Mouse (Mus musculus): ENCODE results near the gene Slc4a4. TPM values are rescaled to one million over a fixed set of nuclear protein-coding genes. Genes with fewer than 3 reads are reported as not detected.

Gene Slc4a4
- polyA plus RNA-seq, 1 experiment from 2014 or later: 0.47 TPM

GRCm38 (mm10) chr5:88885944-88886343, 674 bp upstream of the Slc4a4 start:
- Histone ChIP-seq H3K4me2 (ENCODE audit: low read depth, low read length) (no peak overlapping the region), H3K4me1 (ENCODE audit: control insufficient read depth, low read depth, low read length) (no peaks in the 10 kb centered on the region; the same call in 1 of the 2 replicates), H3K36me3 (ENCODE audit: control insufficient read depth, insufficient read depth) (no peaks in the 10 kb centered on the region), H3K9ac (ENCODE audit: low read depth, low read length) (no peak overlapping the region), H3K27ac (ENCODE audit: low read length) (no peak overlapping the region), H3K9me3 (replicated peaks; ENCODE audit: control insufficient read depth, low read length) (no peaks in the 10 kb centered on the region), H3K4me3 (ENCODE audit: low read depth, low read length) (no peak overlapping the region), H3K27me3 (ENCODE audit: control insufficient read depth, insufficient read depth, low read depth, low read length) (peaks cover 38% of the 10 kb centered on the region)
- 43% methylated on average over 5 of the region's 5 CpGs for WGBS (ENCODE audit: insufficient replicate concordance)
- no peak for ATAC-seq (ENCODE audit: low read depth)

DNA sequence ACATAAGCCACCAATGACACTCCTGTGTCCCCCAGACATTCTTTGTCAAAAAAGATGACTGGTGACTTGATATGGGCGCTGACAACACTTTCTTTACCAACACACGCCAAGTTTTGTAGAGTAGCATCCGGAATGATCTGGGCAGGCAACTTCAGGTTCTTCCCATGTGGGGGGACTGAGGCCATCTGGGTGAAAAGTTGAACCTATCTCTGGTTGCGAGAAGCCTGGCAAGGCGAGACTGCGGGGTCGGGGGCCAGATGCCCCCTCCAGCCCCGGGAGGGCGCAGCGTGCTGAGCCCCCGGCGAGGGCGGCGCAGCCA, 310 bp upstream of the Slc4a4 start:
- Histone ChIP-seq H3K9ac (ENCODE audit: low read depth, low read length) (no peak overlapping the region), H3K27me3 (ENCODE audit: control insufficient read depth, insufficient read depth, low read depth, low read length) (peaks cover 38% of the 10 kb centered on the region), H3K9me3 (replicated peaks; ENCODE audit: control insufficient read depth, low read length) (no peaks in the 10 kb centered on the region), H3K4me1 (ENCODE audit: control insufficient read depth, low read depth, low read length) (no peaks in the 10 kb centered on the region; the same call in 1 of the 2 replicates), H3K36me3 (ENCODE audit: control insufficient read depth, insufficient read depth) (no peaks in the 10 kb centered on the region), H3K27ac (ENCODE audit: low read length) (no peak overlapping the region), H3K4me3 (ENCODE audit: low read depth, low read length) (peak overlapping the region; percentile 62), H3K4me2 (ENCODE audit: low read depth, low read length) (peak overlapping the region; percentile 59)
- no peak for ATAC-seq (ENCODE audit: low read depth)
- WGBS (ENCODE audit: insufficient replicate concordance): under 1% methylated on average over 14 of the region's 14 CpGs

- H3K27me3 ChIP-seq (ENCODE audit: control insufficient read depth, insufficient read depth, low read depth, low read length): peaks cover 38% of the 10 kb centered on the region
- H3K4me3 ChIP-seq (ENCODE audit: low read depth, low read length): peak overlapping the region; percentile 62
- H3K27ac ChIP-seq (ENCODE audit: low read length): no peak overlapping the region
- no peak overlapping the region; the same call in 1 of the 2 replicates for H3K9ac ChIP-seq (ENCODE audit: low read depth, low read length)
- peak overlapping the region; percentile 59 for H3K4me2 ChIP-seq (ENCODE audit: low read depth, low read length)
- H3K4me1 ChIP-seq (ENCODE audit: control insufficient read depth, low read depth, low read length): no peaks in the 10 kb centered on the region; the same call in 1 of the 2 replicates
- H3K9me3 ChIP-seq (replicated peaks; ENCODE audit: control insufficient read depth, low read length): no peaks in the 10 kb centered on the region
- no peaks in the 10 kb centered on the region for H3K36me3 ChIP-seq (ENCODE audit: control insufficient read depth, insufficient read depth)
- 2% methylated on average over 29 of the region's 29 CpGs for whole genome bisulfite sequencing (ENCODE audit: insufficient replicate concordance)
- no peak for ATAC-seq (ENCODE audit: low read depth)
These were observed 1.2 kb downstream of the Slc4a4 start for GRCm38 (mm10) chr5:88887556-88888412.

- H3K27ac ChIP-seq (ENCODE audit: low read length): no peak overlapping the region
- WGBS (ENCODE audit: insufficient replicate concordance): 18% methylated on average over 8 of the region's 8 CpGs
- peak overlapping the region; percentile 59; the same call in 1 of the 2 replicates for H3K4me2 ChIP-seq (ENCODE audit: low read depth, low read length)
- ATAC-seq (ENCODE audit: low read depth): no peak
- H3K36me3 ChIP-seq (ENCODE audit: control insufficient read depth, insufficient read depth): no peaks in the 10 kb centered on the region
- H3K27me3 ChIP-seq (ENCODE audit: control insufficient read depth, insufficient read depth, low read depth, low read length): peaks cover 38% of the 10 kb centered on the region
- H3K4me3 ChIP-seq (ENCODE audit: low read depth, low read length): no peak overlapping the region
- H3K9ac ChIP-seq (ENCODE audit: low read depth, low read length): no peak overlapping the region
- H3K9me3 ChIP-seq (replicated peaks; ENCODE audit: control insufficient read depth, low read length): no peaks in the 10 kb centered on the region
- H3K4me1 ChIP-seq (ENCODE audit: control insufficient read depth, low read depth, low read length): no peaks in the 10 kb centered on the region; the same call in 1 of the 2 replicates
These were observed 1.7 kb downstream of the Slc4a4 start for GRCm38 (mm10) chr5:88888413-88888700.

DNA sequence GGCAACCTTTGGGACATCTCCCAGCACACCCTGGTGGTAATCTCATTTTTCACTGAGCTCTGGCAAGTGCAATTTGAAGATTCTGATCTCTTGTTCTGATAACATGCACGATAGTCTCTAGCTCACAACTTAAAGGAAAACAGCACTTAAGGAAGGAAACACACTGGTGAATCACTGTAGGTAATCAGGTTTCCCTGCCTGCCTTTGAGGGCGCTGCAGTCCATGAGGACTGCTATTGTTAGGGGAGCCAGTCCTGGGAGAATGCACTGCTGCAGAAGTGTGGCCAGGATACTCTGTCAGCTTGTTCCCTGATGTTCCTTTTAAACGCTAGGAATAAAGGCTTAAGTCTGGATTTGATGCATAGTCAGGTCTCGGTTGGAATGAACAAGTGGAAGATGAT, 2.7 kb downstream of the Slc4a4 start:
- no peaks in the 10 kb centered on the region for H3K9me3 ChIP-seq (replicated peaks; ENCODE audit: control insufficient read depth, low read length)
- 23% methylated on average over 4 of the region's 4 CpGs for WGBS (ENCODE audit: insufficient replicate concordance)
- H3K27me3 ChIP-seq (ENCODE audit: control insufficient read depth, insufficient read depth, low read depth, low read length): peaks cover 38% of the 10 kb centered on the region
- no peaks in the 10 kb centered on the region; the same call in 1 of the 2 replicates for H3K4me1 ChIP-seq (ENCODE audit: control insufficient read depth, low read depth, low read length)
- H3K27ac ChIP-seq (ENCODE audit: low read length): no peak overlapping the region
- ATAC-seq (ENCODE audit: low read depth): no peak
- H3K4me3 ChIP-seq (ENCODE audit: low read depth, low read length): no peak overlapping the region
- H3K36me3 ChIP-seq (ENCODE audit: control insufficient read depth, insufficient read depth): no peaks in the 10 kb centered on the region
- H3K4me2 ChIP-seq (ENCODE audit: low read depth, low read length): no peak overlapping the region
- H3K9ac ChIP-seq (ENCODE audit: low read depth, low read length): no peak overlapping the region

GRCm38 (mm10) chr5:88890146-88890545, 3.5 kb downstream of the Slc4a4 start:
- Histone ChIP-seq H3K9ac (ENCODE audit: low read depth, low read length) (no peak overlapping the region), H3K27me3 (ENCODE audit: control insufficient read depth, insufficient read depth, low read depth, low read length) (peaks cover 34% of the 10 kb centered on the region), H3K4me2 (ENCODE audit: low read depth, low read length) (no peak overlapping the region), H3K27ac (ENCODE audit: low read length) (no peak overlapping the region), H3K36me3 (ENCODE audit: control insufficient read depth, insufficient read depth) (no peaks in the 10 kb centered on the region), H3K4me3 (ENCODE audit: low read depth, low read length) (no peak overlapping the region), H3K9me3 (replicated peaks; ENCODE audit: control insufficient read depth, low read length) (no peaks in the 10 kb centered on the region), H3K4me1 (ENCODE audit: control insufficient read depth, low read depth, low read length) (no peaks in the 10 kb centered on the region; the same call in 1 of the 2 replicates)
- 49% methylated on average over 4 of the region's 4 CpGs for WGBS (ENCODE audit: insufficient replicate concordance)
- ATAC-seq (ENCODE audit: low read depth): no peak

- Histone ChIP-seq H3K4me3 (ENCODE audit: low read depth, low read length) (no peak overlapping the region), H3K4me1 (ENCODE audit: control insufficient read depth, low read depth, low read length) (no peaks in the 10 kb centered on the region), H3K27ac (ENCODE audit: low read length) (no peak overlapping the region), H3K9ac (ENCODE audit: low read depth, low read length) (no peak overlapping the region), H3K4me2 (ENCODE audit: low read depth, low read length) (no peak overlapping the region), H3K36me3 (ENCODE audit: control insufficient read depth, insufficient read depth) (no peaks in the 10 kb centered on the region), H3K27me3 (ENCODE audit: control insufficient read depth, insufficient read depth, low read depth, low read length) (no peaks in the 10 kb centered on the region), H3K9me3 (replicated peaks; ENCODE audit: control insufficient read depth, low read length) (no peaks in the 10 kb centered on the region)
- no peak for ATAC-seq (ENCODE audit: low read depth)
- WGBS (ENCODE audit: insufficient replicate concordance): 61% methylated on average over 6 of the region's 6 CpGs
These were observed 10.0 kb downstream of the Slc4a4 start for GRCm38 (mm10) chr5:88896574-88896973.

DNA sequence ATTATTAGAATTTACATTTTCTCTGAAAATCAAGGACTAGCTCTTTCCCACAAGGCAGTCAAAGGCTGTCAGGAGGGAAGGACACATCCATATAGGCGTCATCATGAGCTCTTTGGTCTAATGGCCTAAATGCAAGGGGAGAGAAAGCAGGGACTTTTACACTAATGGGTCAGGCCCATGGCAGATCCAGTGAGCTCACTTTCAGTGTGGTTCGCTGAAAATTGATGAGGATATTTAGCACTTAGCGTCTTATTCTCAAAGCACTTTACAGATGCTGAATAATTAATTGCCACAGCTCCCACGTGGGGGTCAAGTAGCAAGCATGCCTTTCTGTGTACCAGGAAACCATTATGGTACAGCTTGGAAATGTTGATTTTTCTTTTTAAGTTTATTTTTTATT, 16.5 kb downstream of the Slc4a4 start:
- no peaks in the 10 kb centered on the region for H3K27me3 ChIP-seq (ENCODE audit: control insufficient read depth, insufficient read depth, low read depth, low read length)
- no peak overlapping the region for H3K4me2 ChIP-seq (ENCODE audit: low read depth, low read length)
- ATAC-seq (ENCODE audit: low read depth): no peak
- H3K36me3 ChIP-seq (ENCODE audit: control insufficient read depth, insufficient read depth): no peaks in the 10 kb centered on the region
- 58% methylated on average over 4 of the region's 4 CpGs for WGBS (ENCODE audit: insufficient replicate concordance)
- no peaks in the 10 kb centered on the region for H3K4me1 ChIP-seq (ENCODE audit: control insufficient read depth, low read depth, low read length)
- H3K9ac ChIP-seq (ENCODE audit: low read depth, low read length): no peak overlapping the region
- H3K4me3 ChIP-seq (ENCODE audit: low read depth, low read length): no peak overlapping the region
- H3K9me3 ChIP-seq (replicated peaks; ENCODE audit: control insufficient read depth, low read length): no peaks in the 10 kb centered on the region
- H3K27ac ChIP-seq (ENCODE audit: low read length): no peak overlapping the region

DNA sequence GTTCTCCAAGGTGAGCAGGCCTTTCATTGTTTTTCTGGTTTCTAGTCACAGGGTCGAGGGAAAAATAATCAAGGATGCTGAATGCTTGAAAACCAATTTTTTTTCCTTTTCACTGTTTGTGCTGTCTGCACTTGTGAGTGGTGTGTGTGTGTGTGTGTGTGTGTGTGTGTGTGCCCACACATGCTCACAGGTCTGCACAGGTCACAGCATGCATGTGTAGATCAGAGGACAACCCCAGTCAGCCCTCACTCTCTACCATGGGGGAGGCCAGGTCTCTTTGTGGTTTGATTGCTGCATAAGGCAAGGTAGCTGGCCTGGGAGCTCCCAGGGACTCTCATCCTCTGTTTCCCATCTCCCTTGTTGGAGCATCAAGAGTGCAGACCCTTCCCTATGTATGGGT, 16.9 kb downstream of the Slc4a4 start:
- no peak for ATAC-seq (ENCODE audit: low read depth)
- 50% methylated on average over 1 of the region's 1 CpGs for whole genome bisulfite sequencing (ENCODE audit: insufficient replicate concordance)
- Histone ChIP-seq H3K9ac (ENCODE audit: low read depth, low read length) (no peak overlapping the region), H3K27ac (ENCODE audit: low read length) (no peak overlapping the region), H3K9me3 (replicated peaks; ENCODE audit: control insufficient read depth, low read length) (no peaks in the 10 kb centered on the region), H3K4me3 (ENCODE audit: low read depth, low read length) (no peak overlapping the region), H3K4me1 (ENCODE audit: control insufficient read depth, low read depth, low read length) (no peaks in the 10 kb centered on the region), H3K4me2 (ENCODE audit: low read depth, low read length) (no peak overlapping the region), H3K36me3 (ENCODE audit: control insufficient read depth, insufficient read depth) (no peaks in the 10 kb centered on the region), H3K27me3 (ENCODE audit: control insufficient read depth, insufficient read depth, low read depth, low read length) (no peaks in the 10 kb centered on the region)

All from liver, embryonic 16.5 days (tissue).